ENCODE assay signal across 8 mouse cellular contexts in genomic region chr10:80435764-80436163, GRCm38 (mm10). TPM values are rescaled to one million over a fixed set of nuclear protein-coding genes. Genes with fewer than 3 reads are reported as not detected.
DNase-seq lines count a peak whose midpoint lies in the region; ATAC-seq lines count a peak whose summit lies in the region.

No protein-coding gene starts in this region.

- peak overlapping the region; percentile 4; the same call in 1 of the 2 replicates for H3K27ac ChIP-seq in hindbrain, embryonic 10.5 days
- H3K27ac ChIP-seq in hindbrain, embryonic 11.5 days (ENCODE audit: low read depth, low read length), result no peak overlapping the region
- H3K27ac ChIP-seq in limb, embryonic 13.5 days, result no peak overlapping the region

- H3K9me3 ChIP-seq in hindbrain, embryonic 10.5 days, result no peaks in the 10 kb centered on the region
- H3K9me3 ChIP-seq in hindbrain, embryonic 11.5 days (ENCODE audit: control insufficient read depth, low read length), result no peaks in the 10 kb centered on the region
- H3K9me3 ChIP-seq in limb, embryonic 13.5 days, result no peaks in the 10 kb centered on the region

- no peak for ATAC-seq in hindbrain, embryonic 11.5 days (ENCODE audit: low FRiP score)
- ATAC-seq in limb, embryonic 13.5 days (ENCODE audit: low FRiP score, low read depth), result no peak
- no peak for ATAC-seq in frontal cortex, adult (ENCODE audit: low TSS enrichment)

- peaks cover 7% of the 10 kb centered on the region for H3K36me3 ChIP-seq in hindbrain, embryonic 10.5 days
- H3K36me3 ChIP-seq in hindbrain, embryonic 11.5 days (ENCODE audit: control insufficient read depth, insufficient read depth, low read length), result no peaks in the 10 kb centered on the region; the same call in 1 of the 2 replicates
- peaks cover 5% of the 10 kb centered on the region for H3K36me3 ChIP-seq in limb, embryonic 13.5 days

- peaks cover 40% of the 10 kb centered on the region for H3K4me1 ChIP-seq in hindbrain, embryonic 10.5 days (replicated peaks)
- 0 out of 2 replicates have a peak, but pooled peaks cover 2% of the 10 kb centered on the region for H3K4me1 ChIP-seq in hindbrain, embryonic 11.5 days (replicated peaks; ENCODE audit: control insufficient read depth, insufficient read depth, low read length)
- H3K4me1 ChIP-seq in limb, embryonic 13.5 days, result peaks cover 26% of the 10 kb centered on the region

- H3K4me3 ChIP-seq in hindbrain, embryonic 10.5 days, result 0 out of 2 replicates have a peak overlapping the region, but pooled peaks have one; percentile 18
- no peak overlapping the region for H3K4me3 ChIP-seq in hindbrain, embryonic 11.5 days (ENCODE audit: low read depth, low read length)
- H3K4me3 ChIP-seq in limb, embryonic 13.5 days, result no peak overlapping the region

- no peak overlapping the region for H3K4me2 ChIP-seq in hindbrain, embryonic 11.5 days (replicated peaks; ENCODE audit: low read depth, low read length)
- no peak overlapping the region for H3K4me2 ChIP-seq in limb, embryonic 13.5 days (replicated peaks)

- peaks cover 13% of the 10 kb centered on the region for H3K27me3 ChIP-seq in hindbrain, embryonic 10.5 days (ENCODE audit: insufficient read depth, poor library complexity, severe bottlenecking)
- 0 out of 2 replicates have a peak, but pooled peaks cover 2% of the 10 kb centered on the region for H3K27me3 ChIP-seq in hindbrain, embryonic 11.5 days (ENCODE audit: control insufficient read depth, insufficient read depth, low read length)
- peaks cover 7% of the 10 kb centered on the region; the same call in 1 of the 2 replicates for H3K27me3 ChIP-seq in limb, embryonic 13.5 days

- no peak overlapping the region for H3K9ac ChIP-seq in hindbrain, embryonic 11.5 days (ENCODE audit: low read depth, low read length)
- peak overlapping the region; percentile 8; the same call in 1 of the 2 replicates for H3K9ac ChIP-seq in limb, embryonic 13.5 days

- 43% methylated on average over 7 of the region's 7 CpGs for WGBS in hindbrain, embryonic 10.5 days
- 50% methylated on average over 7 of the region's 7 CpGs for WGBS in hindbrain, embryonic 11.5 days
- WGBS in limb, embryonic 13.5 days, result 47% methylated on average over 6 of the region's 7 CpGs

- DNase-seq in hindbrain, embryonic 10.5 days (ENCODE audit: low spot score), result no peak
- no peak for DNase-seq in hindbrain, embryonic 11.5 days (ENCODE audit: low spot score)
- DNase-seq in 3T3-L1 (ENCODE audit: low read depth, low spot score) (peak; percentile 83), R1 (ENCODE audit: low read depth, low spot score) (peak; percentile 23)
- no peak for DNase-seq in embryo, embryonic 10.5 days (ENCODE audit: low spot score)
- no peak for DNase-seq in layer of hippocampus, adult 9-10 months (ENCODE audit: low spot score)

RNA-seq across cellular contexts. Expression of gene Tcf3, which starts 2.3 kb away (rescaled TPM):
- polyA plus RNA-seq in hindbrain, embryonic 10.5 days (2016; fragmentation: Nextera tagmentation; extraction: Ambion mirVana), result 191 and 198 TPM in 2 replicates
- 110 and 130 TPM in 2 replicates for polyA plus RNA-seq in hindbrain, embryonic 11.5 days (2014; fragmentation: Nextera tagmentation; extraction: Ambion mirVana)
- 153 and 157 TPM in 2 replicates for polyA plus RNA-seq in limb, embryonic 13.5 days (2015; fragmentation: Nextera tagmentation; extraction: Ambion mirVana)

RNA-seq across cellular contexts. Expression of gene Uqcr11, which starts 29.1 kb away (rescaled TPM):
- polyA plus RNA-seq in hindbrain, embryonic 10.5 days (2016; fragmentation: Nextera tagmentation; extraction: Ambion mirVana), result 648 and 654 TPM in 2 replicates
- polyA plus RNA-seq in hindbrain, embryonic 11.5 days (2014; fragmentation: Nextera tagmentation; extraction: Ambion mirVana), result 466 and 480 TPM in 2 replicates
- polyA plus RNA-seq in limb, embryonic 13.5 days (2015; fragmentation: Nextera tagmentation; extraction: Ambion mirVana), result 443 and 459 TPM in 2 replicates

RNA-seq across cellular contexts. Expression of gene Mbd3, which starts 36.4 kb away (rescaled TPM):
- polyA plus RNA-seq in hindbrain, embryonic 10.5 days (2016; fragmentation: Nextera tagmentation; extraction: Ambion mirVana), result 341 and 365 TPM in 2 replicates
- 227 and 240 TPM in 2 replicates for polyA plus RNA-seq in hindbrain, embryonic 11.5 days (2014; fragmentation: Nextera tagmentation; extraction: Ambion mirVana)
- 276 and 288 TPM in 2 replicates for polyA plus RNA-seq in limb, embryonic 13.5 days (2015; fragmentation: Nextera tagmentation; extraction: Ambion mirVana)

RNA-seq across cellular contexts. Expression of gene Mex3d, which starts 48.3 kb away (rescaled TPM):
- 7.2 and 8.8 TPM in 2 replicates for polyA plus RNA-seq in hindbrain, embryonic 10.5 days (2016; fragmentation: Nextera tagmentation; extraction: Ambion mirVana)
- 13.4 and 14.7 TPM in 2 replicates for polyA plus RNA-seq in hindbrain, embryonic 11.5 days (2014; fragmentation: Nextera tagmentation; extraction: Ambion mirVana)
- 9.2 and 9.5 TPM in 2 replicates for polyA plus RNA-seq in limb, embryonic 13.5 days (2015; fragmentation: Nextera tagmentation; extraction: Ambion mirVana)

RNA-seq across cellular contexts. Expression of gene Onecut3, which starts 58.9 kb away (rescaled TPM):
- polyA plus RNA-seq in hindbrain, embryonic 10.5 days (2016; fragmentation: Nextera tagmentation; extraction: Ambion mirVana), result 1.1 and 2.0 TPM in 2 replicates
- polyA plus RNA-seq in hindbrain, embryonic 11.5 days (2014; fragmentation: Nextera tagmentation; extraction: Ambion mirVana), result 2.1 and 3.5 TPM in 2 replicates
- not detected in 2 replicates for polyA plus RNA-seq in limb, embryonic 13.5 days (2015; fragmentation: Nextera tagmentation; extraction: Ambion mirVana)

Comparison
In these comparisons a context has a peak if more than half of its experiments do, and no peak if none do; other contexts are left out.
1. DNase-seq: peak in 3T3-L1 (single experiment) and R1 (single experiment); none in hindbrain, embryonic 10.5 days (single experiment), hindbrain, embryonic 11.5 days (single experiment), embryo, embryonic 10.5 days (single experiment) and layer of hippocampus, adult 9-10 months (single experiment).